Mouse (Mus musculus) retina, adult 2 months (tissue): ENCODE data around the gene Clec16a.

Source experiments
- DNase-seq: peaks from one replicate; pipeline ENCODE4 v3.0.0-alpha.2; 2012; ENCODE audit warnings: low read depth, low spot score

Gene Clec16a

GRCm38 (mm10) chr16:10762569-10763180, 217.5 kb downstream of the Clec16a start:
- DNase-seq = no peak

- no peak for DNase-seq
Measured at GRCm38 (mm10) chr16:10763540-10764264, 218.6 kb downstream of the Clec16a start.

- no peak for DNase-seq
Measured at GRCm38 (mm10) chr16:10764323-10764722, 219.2 kb downstream of the Clec16a start.

- peak; percentile 44 for DNase-seq
Measured at GRCm38 (mm10) chr16:10767158-10767557, 222.0 kb downstream of the Clec16a start.

- no peak for DNase-seq
Measured at GRCm38 (mm10) chr16:10768821-10769220, 223.7 kb downstream of the Clec16a start.

- DNase-seq = no peak
Measured at GRCm38 (mm10) chr16:10769661-10770060, 224.5 kb downstream of the Clec16a start.

GRCm38 (mm10) chr16:10770531-10771325, 225.6 kb downstream of the Clec16a start:
- no peak for DNase-seq

GRCm38 (mm10) chr16:10771769-10772510, 226.8 kb downstream of the Clec16a start:
- DNase-seq = no peak

- no peak for DNase-seq
Measured at GRCm38 (mm10) chr16:10773543-10773942, 228.4 kb downstream of the Clec16a start.

- no peak for DNase-seq
Measured at GRCm38 (mm10) chr16:10774726-10775125, 229.6 kb downstream of the Clec16a start.

GRCm38 (mm10) chr16:10776322-10776721, 231.2 kb downstream of the Clec16a start:
- no peak for DNase-seq

GRCm38 (mm10) chr16:10777579-10778160, 232.5 kb downstream of the Clec16a start:
- DNase-seq = no peak

GRCm38 (mm10) chr16:10780631-10781120, 235.5 kb downstream of the Clec16a start:
- no peak for DNase-seq

GRCm38 (mm10) chr16:10781862-10782371, 236.8 kb downstream of the Clec16a start:
- DNase-seq = no peak

- DNase-seq = no peak
Measured at GRCm38 (mm10) chr16:10782377-10783151, 237.4 kb downstream of the Clec16a start.

- no peak for DNase-seq
Measured at GRCm38 (mm10) chr16:10783152-10783434, 238.0 kb downstream of the Clec16a start.

GRCm38 (mm10) chr16:10783451-10783850, 238.3 kb downstream of the Clec16a start:
- no peak for DNase-seq

- no peak for DNase-seq
Measured at GRCm38 (mm10) chr16:10783883-10784792, 239.0 kb downstream of the Clec16a start.

- DNase-seq = peak; percentile 68
Measured at GRCm38 (mm10) chr16:10784793-10785370, 239.7 kb downstream of the Clec16a start.
